Mouse (Mus musculus): Measurements from ENCODE around the gene BC147527.

- TF ChIP-seq GATA1 (IDR thresholded peaks at IDR 0.05; ENCODE audit: borderline replicate concordance, low read length) (no peak), FLI1 (IDR thresholded peaks at IDR 0.05; ENCODE audit: low read length) (no peak)
Measured at GRCm38 (mm10) chr13:120300853-120301252, 661 bp downstream of the BC147527 start.

Data from megakaryocyte, embryonic 14.5 days (primary cell).